Mouse (Mus musculus) ES-E14 (cell line): ENCODE data around the gene Llgl2.

Source experiments
- CHD2 ChIP-seq: IDR thresholded peaks from 2 replicates; pipeline ENCODE4 v1.6.1; 2014; ENCODE audit warnings: mild to moderate bottlenecking, low read depth, low read length, inconsistent platforms
- HCFC1 ChIP-seq: IDR thresholded peaks from 2 replicates; pipeline ENCODE4 v1.6.1; 2012; ENCODE audit warnings: low read length, inconsistent platforms, borderline replicate concordance; ENCODE audit not compliant: insufficient read depth
- MAFK ChIP-seq: IDR thresholded peaks from 2 replicates; pipeline ENCODE4 v1.6.1; 2014; ENCODE audit warnings: mild to moderate bottlenecking, low read depth, low read length, inconsistent platforms; ENCODE audit not compliant: insufficient read depth
- ZC3H11A ChIP-seq: IDR thresholded peaks from 2 replicates; pipeline ENCODE4 v1.6.1; 2012; ENCODE audit warnings: low read depth, mild to moderate bottlenecking, inconsistent platforms, low read length, borderline replicate concordance
- ZNF384 ChIP-seq: IDR thresholded peaks from 2 replicates; pipeline ENCODE4 v1.6.1; 2012; ENCODE audit warnings: low read depth, low read length, inconsistent platforms

DNA sequence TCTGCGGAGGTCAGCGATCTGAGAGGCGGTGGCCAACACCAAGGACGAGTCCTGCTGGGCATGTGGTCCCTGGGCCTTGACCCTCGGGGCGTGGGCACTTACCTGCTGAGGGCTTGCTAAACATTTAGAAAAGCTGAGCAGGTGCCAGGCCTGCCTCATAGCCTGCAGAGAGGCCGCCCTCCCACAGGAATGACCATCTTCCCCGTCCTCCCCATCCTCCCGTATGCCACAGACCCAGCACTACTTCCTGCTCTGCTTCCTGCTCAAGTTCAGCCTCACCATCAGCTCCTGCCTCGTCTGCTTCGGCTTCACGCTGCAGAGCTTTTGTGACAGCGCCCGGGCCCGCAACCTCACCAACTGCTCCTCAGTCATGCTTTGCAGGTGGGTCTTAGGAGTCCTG, 27.0 kb upstream of the Llgl2 start:
- TF ChIP-seq CHD2 (no peak), MAFK (no peak), ZNF384 (no peak), HCFC1 (no peak), ZC3H11A (no peak)
